Mouse (Mus musculus): ENCODE results near the gene Strbp. TPM values are rescaled to one million over a fixed set of nuclear protein-coding genes. Genes with fewer than 3 reads are reported as not detected.

The Strbp gene
- polyA plus RNA-seq, 1 experiment from 2014 or later, result 33.4 TPM

DNA sequence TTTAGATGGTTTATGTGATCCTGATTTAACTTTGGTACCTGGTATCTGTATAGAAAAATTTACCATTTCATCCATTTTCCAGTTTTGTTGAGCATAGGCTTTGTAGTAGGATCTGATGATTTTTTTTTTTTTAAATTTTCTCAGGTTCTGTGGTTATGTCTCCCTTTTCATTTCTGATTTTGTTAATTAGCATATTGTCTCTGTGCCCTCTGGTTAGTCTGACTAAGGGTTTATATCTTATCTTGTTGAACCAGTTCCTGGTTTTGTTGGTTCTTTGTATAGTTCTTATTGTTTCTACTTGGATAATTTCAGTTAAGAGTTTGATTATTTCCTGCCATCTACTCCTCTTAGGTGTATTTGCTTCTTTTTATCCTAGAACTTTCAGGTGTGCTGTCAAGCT, 224.1 kb downstream of the Strbp start:
- no peak overlapping the region for H3K27ac ChIP-seq (ENCODE audit: low read length)
- H3K4me1 ChIP-seq (replicated peaks; ENCODE audit: control insufficient read depth, insufficient read depth, low read length), result no peaks in the 10 kb centered on the region
- no peak overlapping the region for H3K9ac ChIP-seq (ENCODE audit: low read length)
- peaks cover 26% of the 10 kb centered on the region for H3K36me3 ChIP-seq (ENCODE audit: control insufficient read depth, insufficient read depth, low read length)
- no peak for ATAC-seq (ENCODE audit: low read depth)
- no peaks in the 10 kb centered on the region for H3K9me3 ChIP-seq (ENCODE audit: control insufficient read depth, low read length)
- no peak overlapping the region for H3K4me3 ChIP-seq (ENCODE audit: low read length)
- H3K27me3 ChIP-seq (ENCODE audit: control insufficient read depth, insufficient read depth, low read depth, low read length), result no peaks in the 10 kb centered on the region
- H3K4me2 ChIP-seq (ENCODE audit: low read depth, low read length), result no peak overlapping the region

DNA sequence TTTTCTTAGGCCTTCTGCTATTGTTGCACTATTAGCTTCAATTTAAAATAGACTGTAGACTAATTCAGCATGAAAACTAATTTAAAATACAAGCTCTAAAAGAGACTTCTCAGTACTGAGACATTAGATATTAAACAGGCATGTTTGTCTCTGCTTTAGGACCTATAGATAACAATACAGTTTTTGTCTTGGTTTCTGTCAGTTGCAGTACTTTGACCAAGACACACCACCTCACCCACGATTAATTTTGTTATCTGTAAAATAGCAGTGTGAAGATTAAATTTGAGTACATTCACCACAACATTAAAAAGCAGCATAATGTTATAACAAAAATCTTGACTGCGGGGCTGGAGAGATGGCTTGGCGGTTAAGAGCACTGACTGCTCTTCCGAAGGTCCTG, 237.4 kb downstream of the Strbp start:
- Histone ChIP-seq H3K36me3 (ENCODE audit: control insufficient read depth, insufficient read depth, low read length) (peaks cover 11% of the 10 kb centered on the region), H3K4me2 (ENCODE audit: low read depth, low read length) (no peak overlapping the region), H3K9ac (ENCODE audit: low read length) (no peak overlapping the region), H3K4me3 (ENCODE audit: low read length) (no peak overlapping the region), H3K4me1 (replicated peaks; ENCODE audit: control insufficient read depth, insufficient read depth, low read length) (no peaks in the 10 kb centered on the region), H3K27me3 (ENCODE audit: control insufficient read depth, insufficient read depth, low read depth, low read length) (no peaks in the 10 kb centered on the region), H3K9me3 (ENCODE audit: control insufficient read depth, low read length) (no peaks in the 10 kb centered on the region), H3K27ac (ENCODE audit: low read length) (no peak overlapping the region)
- WGBS, result 94% methylated on average over 4 of the region's 4 CpGs
- no peak for ATAC-seq (ENCODE audit: low read depth)

DNA sequence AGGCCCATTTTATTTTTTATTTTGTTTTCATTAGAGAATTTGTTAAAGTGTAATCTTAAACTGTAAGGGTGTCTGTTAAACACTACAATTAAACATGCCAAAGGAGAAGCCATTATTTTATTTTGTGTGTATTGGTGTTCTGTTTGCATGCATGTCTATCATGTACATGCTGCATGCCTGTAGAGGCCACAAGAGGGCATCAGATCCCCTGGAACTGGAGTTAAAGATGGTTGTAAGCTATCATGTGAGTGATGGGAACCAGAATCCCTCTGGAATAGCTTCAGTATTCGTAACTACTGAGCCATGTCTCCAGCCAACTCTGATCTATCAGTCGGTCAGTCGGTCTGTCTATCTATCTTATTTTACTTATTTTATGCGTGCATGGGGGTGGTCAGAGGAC, 243.0 kb downstream of the Strbp start:
- no peaks in the 10 kb centered on the region for H3K9me3 ChIP-seq (ENCODE audit: control insufficient read depth, low read length)
- no peak for ATAC-seq (ENCODE audit: low read depth)
- H3K27me3 ChIP-seq (ENCODE audit: control insufficient read depth, insufficient read depth, low read depth, low read length), result no peaks in the 10 kb centered on the region
- 96% methylated on average over 4 of the region's 4 CpGs for WGBS
- no peaks in the 10 kb centered on the region for H3K36me3 ChIP-seq (ENCODE audit: control insufficient read depth, insufficient read depth, low read length)
- H3K27ac ChIP-seq (ENCODE audit: low read length), result no peak overlapping the region
- H3K4me3 ChIP-seq (ENCODE audit: low read length), result no peak overlapping the region
- no peaks in the 10 kb centered on the region for H3K4me1 ChIP-seq (replicated peaks; ENCODE audit: control insufficient read depth, insufficient read depth, low read length)
- no peak overlapping the region for H3K9ac ChIP-seq (ENCODE audit: low read length)
- no peak overlapping the region for H3K4me2 ChIP-seq (ENCODE audit: low read depth, low read length)

DNA sequence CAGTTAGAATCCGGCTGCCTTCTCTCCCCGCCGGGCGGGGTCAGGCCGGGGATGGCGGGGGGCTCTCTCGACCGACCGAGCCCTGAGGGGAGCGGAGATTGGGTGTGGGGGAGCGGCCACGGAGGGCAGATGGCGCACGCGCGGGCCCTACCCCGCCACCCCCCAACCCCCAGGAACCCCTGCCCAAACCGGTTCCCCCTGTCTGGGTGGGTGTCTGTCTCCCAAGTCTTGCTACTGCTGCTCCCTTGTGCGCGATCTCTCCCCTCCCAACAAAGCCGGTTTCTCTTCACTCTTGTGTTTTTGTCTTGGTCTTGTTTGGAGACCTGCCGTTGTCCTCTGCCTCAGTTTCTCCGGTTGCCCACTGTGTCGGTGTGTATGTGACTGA, 251.3 kb downstream of the Strbp start:
- Histone ChIP-seq H3K4me3 (ENCODE audit: low read length) (peak overlapping the region; percentile 99), H3K27me3 (ENCODE audit: control insufficient read depth, insufficient read depth, low read depth, low read length) (no peaks in the 10 kb centered on the region), H3K27ac (ENCODE audit: low read length) (peak overlapping the region; percentile 88), H3K36me3 (ENCODE audit: control insufficient read depth, insufficient read depth, low read length) (no peaks in the 10 kb centered on the region), H3K4me2 (ENCODE audit: low read depth, low read length) (peak overlapping the region; percentile 85), H3K9ac (ENCODE audit: low read length) (peak overlapping the region; percentile 96), H3K9me3 (ENCODE audit: control insufficient read depth, low read length) (no peaks in the 10 kb centered on the region), H3K4me1 (replicated peaks; ENCODE audit: control insufficient read depth, insufficient read depth, low read length) (peaks cover 9% of the 10 kb centered on the region)
- ATAC-seq (ENCODE audit: low read depth), result peak; percentile 90
- WGBS, result 0% methylated on average over 18 of the region's 24 CpGs

DNA sequence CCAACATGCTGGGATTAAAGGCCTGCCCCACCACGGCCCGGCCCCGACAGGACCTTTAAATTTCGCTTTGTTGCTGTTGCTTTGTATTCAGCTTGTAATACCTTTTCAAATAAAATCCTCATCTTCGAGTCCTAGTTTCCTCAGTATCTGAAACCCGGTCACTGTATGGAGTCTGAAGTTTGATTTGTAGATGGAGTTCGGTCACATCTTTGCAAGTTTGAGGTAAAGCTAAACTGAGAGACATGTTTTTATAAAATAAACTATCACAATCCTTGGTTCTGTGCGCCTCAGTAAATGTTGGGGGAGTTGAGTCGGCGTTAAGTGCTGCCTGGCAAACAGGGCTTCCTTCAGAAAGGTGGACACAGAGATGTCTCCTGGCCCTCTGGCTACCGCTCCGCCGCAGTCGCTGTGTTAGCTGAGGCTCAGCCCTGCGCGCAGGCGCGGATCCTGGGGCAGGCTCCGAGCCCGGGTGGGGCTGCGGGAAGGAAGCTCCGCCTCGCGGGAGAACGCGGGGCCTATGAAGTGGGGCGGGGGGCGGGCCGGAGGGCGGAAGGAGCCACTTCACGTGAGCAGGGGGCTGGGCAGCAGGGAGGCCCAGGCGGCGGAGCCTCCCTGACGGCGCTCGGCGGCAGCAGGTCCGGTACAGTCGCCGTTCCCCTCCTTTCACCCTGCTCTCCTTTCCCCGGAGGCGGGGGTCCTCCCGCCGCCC, 251.8 kb downstream of the Strbp start:
- Histone ChIP-seq H3K9me3 (ENCODE audit: control insufficient read depth, low read length) (no peaks in the 10 kb centered on the region), H3K4me1 (replicated peaks; ENCODE audit: control insufficient read depth, insufficient read depth, low read length) (peaks cover 9% of the 10 kb centered on the region), H3K4me3 (ENCODE audit: low read length) (peak overlapping the region; percentile 99), H3K9ac (ENCODE audit: low read length) (peak overlapping the region; percentile 96), H3K27me3 (ENCODE audit: control insufficient read depth, insufficient read depth, low read depth, low read length) (no peaks in the 10 kb centered on the region), H3K27ac (ENCODE audit: low read length) (peak overlapping the region; percentile 88), H3K4me2 (ENCODE audit: low read depth, low read length) (peak overlapping the region; percentile 85), H3K36me3 (ENCODE audit: control insufficient read depth, insufficient read depth, low read length) (no peaks in the 10 kb centered on the region)
- 8% methylated on average over 33 of the region's 44 CpGs for WGBS
- ATAC-seq (ENCODE audit: low read depth), result peak; percentile 99

DNA sequence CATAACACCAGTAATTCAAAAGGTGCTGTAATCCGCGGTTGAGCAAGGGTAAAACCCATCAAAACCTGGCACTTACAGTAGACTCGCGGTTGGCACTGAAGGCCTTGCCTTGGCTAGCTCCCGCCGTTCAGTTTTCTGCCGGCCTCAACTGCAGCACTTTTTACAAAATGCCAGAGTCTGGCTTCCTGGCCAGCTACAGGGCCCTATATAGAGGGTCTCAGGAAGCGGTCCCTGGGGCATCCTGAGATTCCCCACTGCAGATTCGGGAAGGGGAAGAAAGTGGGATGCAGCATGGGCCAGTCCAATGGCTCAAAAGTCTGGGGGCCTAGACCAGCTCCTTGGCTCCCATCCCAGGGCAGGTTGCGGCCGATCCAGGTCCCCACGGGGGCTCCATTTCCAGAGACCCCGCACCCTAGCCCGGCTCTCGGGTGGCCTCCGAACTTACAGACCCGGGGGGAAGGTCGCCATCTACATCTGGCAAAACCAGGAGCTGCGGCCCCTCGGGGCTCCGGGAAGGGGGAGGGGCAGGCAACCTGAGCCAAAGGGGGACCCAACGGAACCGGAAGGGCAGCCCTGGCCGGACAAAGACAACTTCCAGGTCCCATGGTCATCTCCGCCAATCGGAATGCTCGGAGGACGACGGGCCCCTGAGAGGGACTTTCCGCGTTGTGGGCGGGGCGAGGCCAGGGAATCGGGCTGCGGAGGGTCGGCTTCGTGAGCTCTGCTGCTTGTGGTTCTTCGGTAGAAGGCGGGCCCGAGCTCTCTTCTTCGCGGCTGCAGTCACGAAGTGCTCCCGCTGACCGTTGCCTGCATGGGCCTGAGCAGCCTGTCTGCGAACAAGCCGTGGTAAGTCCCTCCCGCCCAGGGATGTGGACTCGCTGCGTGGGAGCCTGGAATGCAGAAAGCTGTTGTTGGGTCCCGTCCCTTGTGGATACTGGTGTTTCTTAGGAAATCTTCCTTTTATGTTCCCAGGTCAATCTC, 260.8 kb downstream of the Strbp start, which contains the start of the genes Zbtb26, Zbtb6 and Rabgap1:
Gene Zbtb26, minus strand, starts transcription at position 525 of the 981 bp plus-strand sequence.
Gene Zbtb6, minus strand, starts transcription at position 561 of the 981 bp plus-strand sequence.
Gene Rabgap1, plus strand, starts transcription at position 669 of the 981 bp plus-strand sequence.
- Histone ChIP-seq H3K9me3 (ENCODE audit: control insufficient read depth, low read length) (no peaks in the 10 kb centered on the region), H3K9ac (ENCODE audit: low read length) (peak within 1 kb of the TSS; percentile 87), H3K36me3 (ENCODE audit: control insufficient read depth, insufficient read depth, low read length) (no peaks in the 10 kb centered on the region), H3K27ac (ENCODE audit: low read length) (peak within 1 kb of the TSS; percentile 88), H3K27me3 (ENCODE audit: control insufficient read depth, insufficient read depth, low read depth, low read length) (no peaks in the 10 kb centered on the region), H3K4me1 (replicated peaks; ENCODE audit: control insufficient read depth, insufficient read depth, low read length) (peaks cover 2% of the 10 kb centered on the region), H3K4me3 (ENCODE audit: low read length) (peak within 1 kb of the TSS; percentile 78), H3K4me2 (ENCODE audit: low read depth, low read length) (peak within 1 kb of the TSS; percentile 73)
- WGBS, result under 1% methylated on average over 50 of the region's 51 CpGs
- peak; percentile 100 for ATAC-seq (ENCODE audit: low read depth)

Small RNA genes within 50 kb of the gene (microRNA-seq; reads per million reads assigned to microRNA genes)
- gene Mir5128, result not detected

Other genes with a start within 250 kb of the Strbp start
- gene Gpr21, start 187.5 kb downstream of the Strbp start, polyA plus RNA-seq (2015; fragmentation: Nextera tagmentation; extraction: Ambion mirVana), result 1.3 and 1.7 TPM in 2 replicates
- gene Crb2, start 72.4 kb upstream of the Strbp start, polyA plus RNA-seq (2015; fragmentation: Nextera tagmentation; extraction: Ambion mirVana), result 0.77 and 0.88 TPM in 2 replicates